Mouse (Mus musculus): ENCODE results near the gene Tle3. TPM values are rescaled to one million over a fixed set of nuclear protein-coding genes. Genes with fewer than 3 reads are reported as not detected.

Gene Tle3
- total RNA-seq, 2 experiments from 2014 or later: 26.9 to 27.4 TPM

DNA sequence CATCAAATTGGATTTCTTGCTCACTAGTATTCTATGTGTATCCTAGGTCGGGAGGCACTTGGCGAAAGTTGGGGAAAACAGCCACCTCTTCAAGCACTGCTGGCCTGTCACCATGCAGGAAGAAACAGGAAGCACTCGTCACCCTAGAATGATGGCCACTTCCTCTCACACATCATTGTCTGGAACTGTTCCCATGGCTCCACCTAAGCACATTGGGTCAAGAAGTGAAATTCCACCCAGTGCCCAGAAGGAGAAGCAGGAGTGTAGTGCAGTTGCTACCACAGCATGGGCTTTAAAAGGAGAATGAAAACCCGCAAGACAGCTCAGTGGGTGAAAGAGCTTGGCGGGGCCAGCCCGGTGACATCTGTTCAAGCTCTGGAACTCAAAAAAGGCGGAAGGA is 22.5 kb upstream of the Tle3 start:
- intact Hi-C loops (cut with DNase I): loop anchor here (2.0 to 5.0 kb wide), 3 partner anchors 31 to 132 kb away; no protein-coding TSS in a partner anchor
- DNase-seq: peak; percentile 66 to 68

GRCm38 (mm10) chr9:61351164-61351563 is 21.0 kb upstream of the Tle3 start:
- peak; percentile 73 to 74 for DNase-seq

DNA sequence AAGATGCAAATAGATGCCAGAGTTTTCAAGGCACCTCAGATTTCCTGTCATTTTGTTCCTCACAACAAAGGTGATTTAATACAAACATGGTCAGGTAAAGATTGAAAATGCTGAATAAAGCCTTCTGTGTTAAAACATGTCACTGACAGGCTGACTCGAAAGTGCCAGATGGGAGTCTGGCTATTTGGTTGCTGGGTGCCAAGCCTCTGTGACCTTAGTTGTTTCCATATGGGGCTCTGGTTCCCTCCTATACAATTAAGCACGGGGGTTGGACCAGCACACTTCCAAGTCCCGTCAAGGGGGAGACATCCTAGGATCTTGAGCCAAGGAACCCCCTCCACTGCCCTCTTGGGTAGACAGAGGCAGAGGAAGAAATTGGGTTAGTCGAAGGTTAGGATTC is 13.2 kb upstream of the Tle3 start:
- no peak for DNase-seq
- intact Hi-C loops (cut with DNase I): no loop called here

More at GRCm38 (mm10) chr9:61351164-61351563, 21.0 kb upstream of the Tle3 start:
- intact Hi-C loops (cut with DNase I): loop anchor here (5.0 kb wide), 1 partner anchor 134 kb away; no protein-coding TSS in a partner anchor

- DNase-seq: no peak
- intact Hi-C loops (cut with DNase I): no loop called here
Measured at GRCm38 (mm10) chr9:61359741-61360140, 12.4 kb upstream of the Tle3 start.

- intact Hi-C loops (cut with DNase I): no loop called here
- no peak for DNase-seq
Measured at GRCm38 (mm10) chr9:61360163-61360562, 12.0 kb upstream of the Tle3 start.

GRCm38 (mm10) chr9:61360727-61361631 is 11.2 kb upstream of the Tle3 start:
- intact Hi-C loops (cut with DNase I): no loop called here
- peak; percentile 52 to 61 for DNase-seq

- intact Hi-C loops (cut with DNase I): no loop called here
- DNase-seq: no peak
Measured at GRCm38 (mm10) chr9:61363194-61363593, 9.0 kb upstream of the Tle3 start.

DNA sequence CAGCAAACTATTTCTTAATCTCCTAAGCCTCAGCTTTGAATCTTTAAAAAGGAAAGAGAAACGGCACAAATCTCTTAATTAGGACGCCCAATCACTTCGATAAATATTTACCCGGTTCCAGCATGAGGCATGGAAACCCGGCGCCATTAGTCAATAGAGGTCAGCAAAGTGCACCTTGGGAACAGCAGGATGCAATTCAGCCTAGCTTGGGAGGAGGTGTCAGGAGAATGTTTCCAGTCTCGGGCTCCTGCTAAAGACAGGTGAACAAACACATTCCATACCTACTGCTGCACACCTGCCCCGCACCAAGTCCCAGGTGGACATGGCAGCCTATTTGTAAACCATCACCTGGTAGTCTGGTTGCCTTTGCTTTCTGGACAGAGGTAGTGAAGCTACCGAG is 6.1 kb upstream of the Tle3 start:
- intact Hi-C loops (cut with DNase I): loop anchor here (5.0 kb wide), 2 partner anchors 49 to 319 kb away; no protein-coding TSS in a partner anchor
- DNase-seq: no peak

- DNase-seq: no peak
- intact Hi-C loops (cut with DNase I): loop anchor here (5.0 kb wide), 2 partner anchors 50 to 320 kb away; no protein-coding TSS in a partner anchor
Measured at GRCm38 (mm10) chr9:61367156-61367555, 5.0 kb upstream of the Tle3 start.

GRCm38 (mm10) chr9:61367857-61368566 is 4.2 kb upstream of the Tle3 start:
- intact Hi-C loops (cut with DNase I): loop anchor here (5.0 kb wide), 2 partner anchors 51 to 321 kb away; no protein-coding TSS in a partner anchor
- no peak for DNase-seq

DNA sequence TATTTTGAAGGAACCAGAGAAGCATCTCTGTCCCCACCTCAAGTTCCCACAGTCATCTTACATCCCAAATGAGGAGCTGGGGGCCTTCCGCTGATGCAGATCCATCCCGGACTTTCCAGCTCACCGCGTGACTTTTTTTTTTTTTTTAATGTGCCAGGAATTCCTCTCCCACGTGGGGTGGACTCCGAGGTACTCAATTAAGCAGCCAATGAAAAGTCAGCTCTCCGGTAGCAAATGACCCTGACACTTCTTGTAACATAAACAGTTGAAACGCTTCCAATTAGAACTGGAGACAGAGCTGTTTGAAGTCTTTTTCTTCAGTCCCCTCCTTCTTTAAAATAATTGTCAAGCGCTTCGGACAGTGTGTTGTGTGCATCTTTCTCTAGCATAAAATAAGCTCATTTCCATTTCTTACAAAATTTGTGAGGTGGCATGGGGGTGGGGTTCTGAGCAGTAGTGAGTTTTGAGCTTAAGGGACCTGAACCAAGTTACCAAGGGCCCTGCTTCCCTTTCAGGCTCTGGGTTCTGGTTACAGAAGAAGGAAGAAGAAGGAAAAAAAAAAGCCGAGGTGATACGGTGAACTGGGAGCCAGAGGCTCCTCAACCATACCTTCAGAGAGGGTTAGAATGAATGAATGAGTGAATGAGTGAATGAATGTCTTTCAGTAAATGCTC is 3.5 kb upstream of the Tle3 start:
- intact Hi-C loops (cut with DNase I): loop anchor here (5.0 kb wide), 2 partner anchors 51 to 321 kb away; no protein-coding TSS in a partner anchor
- DNase-seq: peak; percentile 79 to 82

DNA sequence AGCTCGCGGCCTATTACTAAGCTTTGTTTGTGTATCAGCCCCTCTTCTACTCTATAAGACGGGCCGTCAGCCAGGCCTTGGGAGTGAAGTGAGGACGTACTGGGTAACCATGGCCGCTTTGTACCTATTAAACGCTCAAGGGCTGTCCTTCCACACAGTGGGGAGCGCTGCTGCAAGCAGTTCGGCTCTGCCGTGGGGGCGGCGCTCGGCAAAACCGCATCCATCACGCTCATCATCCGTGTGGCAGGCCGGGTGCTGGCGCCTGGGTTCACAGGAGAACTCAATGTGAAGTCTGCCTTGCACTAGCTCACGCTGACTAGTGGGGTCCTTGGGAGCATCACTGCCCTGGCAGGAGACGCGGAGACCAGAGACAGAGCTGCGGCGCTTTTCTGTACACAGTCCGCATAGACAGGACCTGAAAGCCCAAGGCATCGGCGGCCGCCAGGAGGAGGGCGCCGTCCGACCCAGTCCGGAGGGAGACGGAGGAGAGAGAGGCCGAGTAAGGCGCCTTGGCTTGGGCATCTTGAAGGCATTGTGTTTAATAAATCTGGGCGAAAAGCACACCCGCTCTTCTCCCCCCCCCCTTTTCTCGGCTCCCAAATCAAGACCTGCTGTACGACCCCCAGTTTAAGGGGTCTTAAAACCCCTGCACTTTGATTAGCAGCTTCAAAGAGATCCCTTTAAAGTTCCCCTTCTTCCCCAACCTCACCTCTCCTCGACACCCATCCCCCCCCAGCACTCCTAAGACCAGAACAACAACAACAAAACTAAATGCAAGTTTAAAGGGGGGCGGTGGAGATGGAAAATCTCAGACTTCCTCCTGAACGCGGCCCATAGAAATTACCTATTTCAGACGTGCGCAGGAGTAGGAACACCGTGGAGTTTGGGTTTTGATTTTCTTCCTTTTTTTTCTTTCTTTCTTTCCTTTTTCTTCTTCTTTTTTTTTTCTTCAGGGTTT is 2.6 kb upstream of the Tle3 start:
- intact Hi-C loops (cut with DNase I): loop anchor here (5.0 kb wide), 4 partner anchors 52 to 328 kb away; no protein-coding TSS in a partner anchor
- peak; percentile 47 to 57 for DNase-seq

DNA sequence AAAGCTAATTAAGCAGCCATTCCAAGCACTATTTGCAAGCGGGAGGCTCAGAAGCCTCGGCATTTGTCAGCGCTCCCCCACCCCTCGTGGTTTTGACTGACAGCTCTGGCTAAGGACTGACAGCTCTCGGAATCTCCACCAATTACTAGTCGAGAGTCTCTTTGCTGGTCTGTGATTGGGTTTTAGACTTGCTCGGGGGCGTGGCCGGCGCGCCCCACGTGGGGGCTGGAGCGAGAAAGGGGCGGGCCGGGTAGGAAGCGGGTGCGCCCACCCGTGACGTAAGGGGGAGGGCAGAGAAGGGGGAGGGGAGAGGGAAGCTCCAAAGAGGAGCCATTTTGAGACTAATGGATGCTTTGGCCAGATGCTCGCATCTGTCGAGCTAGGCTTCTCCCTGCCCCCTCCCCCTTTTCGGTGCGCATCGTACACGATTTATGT is 1.7 kb upstream of the Tle3 start:
- peak; percentile 97 to 98 for DNase-seq
- intact Hi-C loops (cut with DNase I): loop anchor here (5.0 kb wide), 2 partner anchors 153 to 327 kb away; no protein-coding TSS in a partner anchor

DNA sequence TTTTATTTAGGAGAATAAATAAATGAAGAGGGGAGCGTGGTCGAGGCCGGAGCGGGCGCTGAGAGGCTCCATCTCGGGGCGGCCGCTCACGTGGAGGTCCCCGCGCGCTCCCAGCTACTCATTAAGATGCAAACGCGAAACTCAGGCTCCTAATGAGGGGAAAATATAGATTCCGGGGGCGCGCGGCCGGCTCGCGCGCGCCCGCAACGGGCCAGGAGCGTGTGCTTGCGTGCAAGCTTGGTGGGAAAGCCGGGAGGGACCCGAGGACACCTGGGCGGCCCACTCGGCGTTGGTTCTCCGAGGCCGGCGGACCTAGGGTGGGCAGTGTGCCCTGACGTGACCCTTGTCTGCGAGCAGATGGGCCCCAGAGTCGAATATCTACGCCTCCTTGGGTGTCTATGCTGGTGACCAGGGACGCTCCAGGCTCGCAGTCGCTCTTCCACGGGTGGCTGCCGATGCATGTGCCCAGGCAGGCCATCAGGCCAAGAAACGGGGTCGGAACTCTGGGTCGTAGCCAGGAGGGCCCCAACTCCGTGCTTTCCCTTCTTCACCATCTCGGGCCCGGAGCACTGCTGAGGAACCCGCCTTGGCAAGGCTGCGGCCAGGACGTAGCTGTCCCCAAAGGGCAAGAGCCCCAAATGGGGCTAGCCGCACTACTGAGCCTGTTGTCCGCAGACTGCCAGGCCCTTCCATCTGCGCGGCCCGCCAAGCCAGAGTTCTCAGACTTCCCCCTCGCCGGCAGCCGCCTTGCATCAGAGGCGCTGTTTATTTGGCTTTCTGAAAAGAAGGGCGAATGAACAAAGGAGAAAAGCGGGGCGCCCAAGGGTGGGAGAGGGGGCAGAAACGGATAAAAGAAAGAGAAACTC is 1.0 kb upstream of the Tle3 start:
- intact Hi-C loops (cut with DNase I): loop anchor here (5.0 kb wide), 2 partner anchors 154 to 326 kb away; no protein-coding TSS in a partner anchor
- DNase-seq: peak; percentile 70 to 77

- intact Hi-C loops (cut with DNase I): loop anchor here (5.0 kb wide), 2 partner anchors 155 to 325 kb away; no protein-coding TSS in a partner anchor
- DNase-seq: no peak
Measured at GRCm38 (mm10) chr9:61372510-61372975, 377 bp downstream of the Tle3 start.

DNA sequence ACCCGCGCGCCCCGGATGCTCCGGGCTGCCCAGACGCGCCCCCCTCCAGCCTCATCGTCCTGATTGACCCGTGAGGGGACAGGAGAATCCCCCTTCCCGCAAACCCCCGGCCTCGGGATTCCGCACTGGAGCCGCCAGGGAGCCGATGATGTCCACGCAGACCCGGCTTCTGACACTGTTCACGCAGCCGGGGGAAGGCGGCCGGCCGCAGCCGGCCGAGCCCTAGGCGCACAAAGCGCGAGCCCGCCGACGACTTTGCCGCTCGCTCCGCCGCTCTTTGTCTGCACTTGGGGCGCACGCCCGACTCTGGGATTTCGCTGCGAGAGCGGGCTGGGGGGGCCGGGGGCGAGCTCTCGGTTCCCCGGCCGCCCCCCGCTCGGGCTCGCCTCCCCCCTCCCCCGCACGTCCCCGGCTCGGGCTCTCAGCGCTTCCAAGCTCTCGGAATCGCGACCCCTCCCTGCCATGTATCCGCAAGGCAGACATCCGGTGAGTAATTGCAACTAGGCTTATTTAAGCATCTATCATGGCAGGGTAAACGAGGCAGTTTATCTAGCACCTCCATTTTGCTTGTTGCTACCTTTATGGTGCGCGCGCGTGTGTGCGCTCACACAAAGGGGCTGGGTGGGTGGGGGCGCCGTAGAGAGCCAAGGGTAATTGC is 939 bp downstream of the Tle3 start:
- intact Hi-C loops (cut with DNase I): loop anchor here (1.0 to 5.0 kb wide), 3 partner anchors 32 to 324 kb away; no protein-coding TSS in a partner anchor
- peak; percentile 63 to 67 for DNase-seq

DNA sequence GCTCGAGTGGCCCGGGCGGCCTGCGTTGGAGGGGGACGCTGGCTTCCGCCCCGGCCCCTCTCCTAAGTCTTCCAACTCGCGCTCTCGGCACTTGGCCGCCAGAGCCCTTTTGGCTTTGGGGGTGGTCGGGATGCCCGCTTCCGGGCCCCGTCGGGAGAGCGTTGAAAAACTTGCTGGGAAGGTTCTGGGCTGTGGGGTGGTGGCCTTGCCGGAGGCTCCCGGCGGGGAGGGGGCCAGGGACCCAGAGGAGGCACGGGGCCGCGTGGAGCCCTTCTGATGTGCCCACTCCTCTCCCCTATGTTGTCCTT is 1.4 kb downstream of the Tle3 start:
- intact Hi-C loops (cut with DNase I): loop anchor here (1.0 to 5.0 kb wide), 3 partner anchors 32 to 324 kb away; no protein-coding TSS in a partner anchor
- peak in 1 of 2 experiments; percentile 51 for DNase-seq

Data from heart, postnatal 10 days (tissue).